Mouse (Mus musculus): ENCODE measurements around the gene Ankrd6.

Gene Ankrd6

DNA sequence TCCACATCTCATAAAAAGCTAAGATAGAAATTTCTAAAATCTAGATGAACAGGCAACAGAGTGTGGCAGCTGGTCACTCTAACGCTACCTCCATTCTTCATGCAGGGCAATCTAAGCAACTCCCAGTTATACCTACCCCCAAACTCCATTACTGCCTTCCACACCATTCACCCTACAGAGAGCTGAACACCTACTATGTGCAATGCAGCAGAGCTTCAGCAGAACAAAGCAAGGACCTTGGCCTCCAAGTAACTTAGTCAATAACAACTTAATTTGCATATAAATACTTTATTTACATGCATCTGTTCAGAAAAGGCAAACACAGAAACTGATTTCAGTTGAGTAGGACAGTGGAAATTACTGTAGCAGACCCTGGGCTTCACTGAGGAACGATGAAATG lies 44.7 kb downstream of the Ankrd6 start:
- no peak for DNase-seq (ENCODE audit: low read depth, low spot score)

GRCm38 (mm10) chr4:32905381-32905780 lies 45.3 kb downstream of the Ankrd6 start:
- DNase-seq (ENCODE audit: low read depth, low spot score): no peak

GRCm38 (mm10) chr4:32903826-32904225 lies 46.8 kb downstream of the Ankrd6 start:
- no peak for DNase-seq (ENCODE audit: low read depth, low spot score)

DNA sequence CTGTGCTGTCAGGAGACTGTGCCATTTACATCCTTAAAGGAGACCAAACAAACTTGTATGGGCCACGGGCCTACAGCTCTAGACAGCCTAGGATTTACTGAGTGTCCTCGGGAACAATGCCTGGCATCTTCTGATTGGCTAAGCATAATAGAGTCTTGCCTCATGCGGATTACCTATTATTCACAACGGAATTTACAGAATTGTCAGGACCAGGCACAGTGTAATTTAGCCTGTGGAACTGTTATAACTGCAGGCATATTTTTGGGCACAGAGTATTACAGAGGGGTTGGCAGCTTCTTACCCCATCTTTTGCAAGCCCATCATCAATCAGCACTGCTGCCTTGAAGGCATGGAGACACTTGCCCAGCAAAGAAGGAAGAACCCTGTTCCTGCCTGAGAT lies 51.6 kb downstream of the Ankrd6 start:
- no peak for DNase-seq (ENCODE audit: low read depth, low spot score)

DNA sequence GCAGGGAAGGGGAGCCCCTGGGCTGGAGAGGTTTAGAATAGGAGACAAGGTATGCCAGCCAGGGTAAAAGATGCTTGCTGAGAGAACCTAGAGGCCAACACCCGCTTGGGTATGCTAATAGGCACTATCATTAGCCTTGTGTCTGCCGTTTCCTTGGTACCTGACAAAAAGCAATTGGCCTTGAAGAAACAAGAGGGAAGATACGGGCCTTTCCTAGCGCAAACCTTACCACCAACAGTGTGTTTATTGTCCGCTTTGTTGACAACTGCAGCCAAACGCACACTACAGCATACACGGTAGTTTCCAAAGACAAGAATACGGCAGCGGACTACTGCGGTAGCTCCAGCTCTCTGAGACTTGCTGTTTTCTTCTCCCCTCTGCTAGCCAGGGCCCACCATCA lies 59.3 kb downstream of the Ankrd6 start:
- DNase-seq (ENCODE audit: low read depth, low spot score): no peak

DNA sequence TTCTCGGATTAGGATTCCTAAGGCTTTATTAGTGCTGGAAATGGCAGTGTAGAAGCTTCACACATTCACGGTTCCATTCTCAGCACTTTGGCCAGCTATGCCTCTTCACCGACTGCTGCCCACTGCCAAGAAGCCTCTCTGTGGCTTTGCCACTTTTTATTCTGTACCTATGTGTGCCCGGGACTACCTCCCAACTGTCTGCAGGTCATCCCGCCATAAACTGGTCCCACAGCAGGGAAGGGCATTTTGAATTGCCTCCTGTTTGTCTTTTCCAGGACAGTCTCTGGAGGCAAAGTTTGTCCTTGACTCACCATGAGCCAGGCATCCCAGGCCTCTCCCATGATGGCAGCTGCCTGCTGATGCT lies 59.9 kb downstream of the Ankrd6 start:
- DNase-seq (ENCODE audit: low read depth, low spot score): no peak

- DNase-seq (ENCODE audit: low read depth, low spot score): no peak
Measured at GRCm38 (mm10) chr4:32889996-32890734, 60.5 kb downstream of the Ankrd6 start.

DNA sequence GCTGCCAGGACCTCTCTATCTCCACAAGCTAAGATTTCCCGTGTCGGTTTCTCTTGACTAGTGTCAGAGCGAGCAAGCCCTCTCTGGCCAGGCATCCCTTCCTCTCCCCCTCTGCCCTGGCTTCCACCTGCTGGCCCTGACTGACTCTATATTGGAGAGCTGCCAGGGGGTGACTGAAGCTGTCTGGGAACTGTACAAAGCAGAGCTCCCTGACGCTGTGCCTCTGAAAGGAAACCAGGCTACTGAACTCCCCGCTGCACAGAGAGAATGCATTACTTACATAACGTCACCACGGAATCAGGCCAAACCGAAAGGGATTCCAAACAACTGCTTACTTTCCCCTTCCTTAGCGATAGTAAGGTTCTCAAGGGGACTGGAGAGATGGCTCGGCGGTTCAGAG lies 61.4 kb downstream of the Ankrd6 start:
- DNase-seq (ENCODE audit: low read depth, low spot score): peak; percentile 52

DNA sequence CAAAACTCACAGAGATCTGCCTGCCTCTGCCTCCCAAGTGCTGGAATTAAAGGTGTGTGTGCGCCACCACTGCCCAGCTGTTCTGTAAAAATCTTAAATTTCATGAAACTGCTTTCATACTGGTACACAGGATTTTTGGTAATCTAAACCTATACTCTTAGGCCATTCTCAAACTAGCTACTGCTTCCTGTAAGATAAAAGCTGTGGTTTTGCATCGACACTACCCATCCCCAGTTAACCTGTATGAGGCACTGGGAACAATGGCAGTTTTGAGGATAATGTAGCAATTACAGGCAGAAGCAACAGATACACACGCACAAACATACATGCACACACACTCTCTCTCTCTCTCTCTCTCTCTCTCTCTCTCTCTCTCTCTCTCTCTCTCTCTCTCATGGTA lies 64.2 kb downstream of the Ankrd6 start:
- DNase-seq (ENCODE audit: low read depth, low spot score): no peak

GRCm38 (mm10) chr4:32884599-32884998 lies 66.0 kb downstream of the Ankrd6 start:
- no peak for DNase-seq (ENCODE audit: low read depth, low spot score)

- DNase-seq (ENCODE audit: low read depth, low spot score): no peak
Measured at GRCm38 (mm10) chr4:32881001-32881400, 69.6 kb downstream of the Ankrd6 start.

- no peak for DNase-seq (ENCODE audit: low read depth, low spot score)
Measured at GRCm38 (mm10) chr4:32874669-32875068, 76.0 kb downstream of the Ankrd6 start.

DNA sequence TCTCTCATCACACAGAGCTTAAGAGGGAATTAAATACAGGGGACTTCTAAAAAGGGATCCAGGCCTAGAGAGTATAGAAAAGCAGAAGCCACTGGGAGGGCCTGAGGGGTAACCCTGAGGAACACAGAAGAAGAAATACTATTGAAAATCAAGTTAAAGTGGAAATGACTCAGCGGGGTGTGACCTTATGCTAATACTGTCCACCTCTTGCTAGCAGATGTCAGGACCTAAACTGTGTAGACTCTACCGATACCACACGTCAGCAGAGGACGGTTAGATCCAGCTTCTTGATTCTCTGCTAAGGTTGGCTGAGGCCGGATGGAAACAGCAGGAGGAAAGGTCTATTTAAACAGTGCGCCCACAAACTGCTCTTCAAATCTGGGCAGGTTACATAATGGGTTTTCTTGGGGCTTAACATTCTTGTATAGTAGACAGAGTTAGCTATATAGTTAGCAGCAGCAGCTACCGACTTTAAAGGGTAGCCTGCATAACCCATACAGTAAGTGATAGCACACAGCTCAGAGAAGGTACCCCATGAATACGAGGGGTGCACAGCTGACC lies 78.4 kb downstream of the Ankrd6 start:
- DNase-seq (ENCODE audit: low read depth, low spot score): no peak

DNA sequence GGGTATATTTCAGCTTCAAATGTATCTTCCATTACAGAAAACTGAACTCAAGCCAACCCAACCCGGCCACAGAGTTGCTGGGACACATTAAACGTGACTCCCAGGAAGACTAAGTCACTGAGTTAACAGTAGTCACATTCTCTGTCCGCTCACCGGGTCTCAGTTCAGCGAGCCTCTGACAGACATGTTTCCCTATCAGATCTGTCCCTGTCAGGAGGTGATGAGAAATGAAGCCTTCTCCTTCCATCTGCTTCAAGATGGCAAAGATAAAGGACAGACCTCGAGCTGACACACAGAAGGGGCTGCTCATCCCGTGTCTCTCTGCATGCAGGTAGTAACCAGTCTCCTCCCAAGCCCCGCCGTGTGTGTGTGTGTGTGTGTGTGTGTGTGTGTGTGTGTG lies 81.3 kb downstream of the Ankrd6 start:
- DNase-seq (ENCODE audit: low read depth, low spot score): no peak

- no peak for DNase-seq (ENCODE audit: low read depth, low spot score)
Measured at GRCm38 (mm10) chr4:32868858-32869257, 81.8 kb downstream of the Ankrd6 start.

DNA sequence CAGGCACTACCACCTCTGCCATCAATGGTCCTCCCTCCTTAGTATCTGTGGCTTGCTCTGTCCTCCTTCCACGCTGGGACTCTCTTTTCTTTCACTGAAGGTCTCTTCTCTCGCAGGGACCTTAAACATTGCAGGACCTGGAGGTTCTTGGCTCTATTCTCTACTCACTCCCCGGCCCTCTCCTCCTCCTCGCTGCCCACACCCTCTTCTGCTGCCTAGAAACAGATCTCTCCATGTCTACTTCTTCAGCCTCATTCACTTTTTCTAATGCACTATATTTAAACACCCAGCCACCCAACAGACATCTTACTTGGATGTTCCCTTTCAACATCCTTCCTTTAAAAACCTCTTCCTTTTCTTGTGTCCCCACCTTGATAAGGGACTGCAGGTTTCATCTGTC lies 82.2 kb downstream of the Ankrd6 start:
- DNase-seq (ENCODE audit: low read depth, low spot score): no peak

- DNase-seq (ENCODE audit: low read depth, low spot score): no peak
Measured at GRCm38 (mm10) chr4:32867460-32867859, 83.2 kb downstream of the Ankrd6 start.

DNA sequence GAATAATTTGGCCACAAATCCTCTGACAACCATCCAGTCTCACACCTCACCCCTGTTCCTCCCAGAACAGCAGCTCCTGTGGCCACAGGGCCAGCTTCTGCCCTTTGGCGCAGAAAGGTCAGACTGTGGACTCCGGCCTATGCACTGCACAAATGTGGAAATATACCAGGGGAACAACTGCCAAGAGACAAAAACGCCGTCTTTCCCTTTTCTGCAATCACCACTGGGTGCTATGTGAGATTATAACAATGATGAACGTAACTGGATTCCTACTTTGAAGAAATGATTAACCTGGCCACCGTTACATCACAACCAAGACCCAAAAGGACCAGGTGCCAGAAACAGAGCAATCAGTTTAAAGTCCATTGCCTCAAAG lies 85.8 kb downstream of the Ankrd6 start:
- no peak for DNase-seq (ENCODE audit: low read depth, low spot score)

DNA sequence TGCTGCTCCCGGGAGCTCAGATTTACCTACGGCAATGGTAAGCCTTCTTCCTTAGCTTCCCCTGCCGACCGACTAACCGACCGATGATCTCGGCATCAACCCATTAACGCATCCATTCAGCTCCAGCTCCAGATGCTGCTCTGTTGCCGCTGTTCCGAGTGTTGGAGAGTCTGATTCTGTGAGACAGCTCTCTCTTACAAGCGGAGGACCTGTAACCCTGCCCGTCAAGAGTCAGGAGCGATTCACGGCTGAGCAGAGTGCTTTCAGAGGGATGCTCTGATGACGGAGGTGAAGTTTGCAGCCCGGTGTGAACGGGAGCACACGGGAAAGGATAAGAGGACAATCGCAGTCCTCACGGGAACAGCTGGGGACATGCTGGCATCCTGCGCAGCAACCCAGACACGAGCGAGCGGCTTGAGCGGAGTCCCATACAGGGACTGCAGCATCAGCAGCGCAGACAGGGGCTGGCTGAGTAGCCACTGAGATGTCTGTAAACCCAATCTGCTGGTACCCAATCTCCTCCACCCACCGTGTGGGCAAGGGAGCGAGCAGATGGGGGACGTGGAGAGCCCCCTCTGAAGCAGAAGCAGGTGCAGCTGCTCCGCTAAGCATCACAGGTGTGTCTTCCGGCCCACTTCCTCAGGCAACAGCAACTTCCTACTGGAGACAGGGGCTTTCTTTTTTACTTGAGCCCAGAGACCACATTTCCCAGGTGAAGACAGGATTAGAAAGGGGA lies 86.3 kb downstream of the Ankrd6 start:
- no peak for DNase-seq (ENCODE audit: low read depth, low spot score)

- no peak for DNase-seq (ENCODE audit: low read depth, low spot score)
Measured at GRCm38 (mm10) chr4:32863447-32864130, 87.1 kb downstream of the Ankrd6 start.

DNA sequence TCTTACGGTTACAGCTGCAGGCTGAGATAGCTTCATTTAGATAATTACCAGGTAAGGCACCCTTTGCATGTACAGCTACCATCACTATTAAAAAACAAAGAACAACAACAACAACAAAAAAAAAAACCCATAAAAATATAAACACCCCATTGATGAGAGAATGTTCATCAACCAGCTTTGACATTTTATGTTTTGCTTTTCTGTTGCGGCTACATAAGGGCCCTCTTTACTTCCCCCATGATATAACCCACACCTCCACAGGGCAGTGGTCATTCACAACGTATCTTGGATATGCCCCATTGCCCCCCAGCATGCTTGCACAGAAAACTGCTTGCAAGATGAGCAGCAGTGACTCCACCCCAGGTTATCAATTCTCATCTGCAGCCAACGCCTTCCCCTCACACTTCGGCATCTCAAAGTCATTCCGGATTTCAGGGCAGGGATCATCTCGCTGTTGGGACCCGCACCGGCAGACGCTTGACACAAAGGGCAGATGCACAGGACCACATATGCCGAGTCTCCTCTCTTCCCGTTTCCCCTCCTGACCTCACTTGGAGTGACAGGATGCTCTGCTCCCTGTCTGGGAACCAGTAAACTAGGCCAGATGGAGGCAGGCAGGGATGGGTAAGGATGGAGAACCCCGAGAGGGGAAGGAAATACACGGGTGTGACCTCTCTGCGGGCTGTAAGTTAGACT lies 87.7 kb downstream of the Ankrd6 start:
- DNase-seq (ENCODE audit: low read depth, low spot score): no peak
